Mouse (Mus musculus) layer of hippocampus, adult 18-20 months (tissue): ENCODE data around the gene Zfp512b. TPM values are rescaled to one million over a fixed set of nuclear protein-coding genes. Genes with fewer than 3 reads are reported as not detected.

Experiments
- DNase-seq, 2 experiments: peaks; one replicate each; pipeline ENCODE4 v3.0.0; 2022; ENCODE audit warnings: low spot score in 2 of 2
- total RNA-seq, 2 experiments: library from RNA; stranded (reverse); gene quantifications; 2 replicates each; pipeline ENCODE4 v1.2.3; 2021

The Zfp512b gene
- total RNA-seq, 2 experiments from 2014 or later: 81.0 to 88.4 TPM

DNA sequence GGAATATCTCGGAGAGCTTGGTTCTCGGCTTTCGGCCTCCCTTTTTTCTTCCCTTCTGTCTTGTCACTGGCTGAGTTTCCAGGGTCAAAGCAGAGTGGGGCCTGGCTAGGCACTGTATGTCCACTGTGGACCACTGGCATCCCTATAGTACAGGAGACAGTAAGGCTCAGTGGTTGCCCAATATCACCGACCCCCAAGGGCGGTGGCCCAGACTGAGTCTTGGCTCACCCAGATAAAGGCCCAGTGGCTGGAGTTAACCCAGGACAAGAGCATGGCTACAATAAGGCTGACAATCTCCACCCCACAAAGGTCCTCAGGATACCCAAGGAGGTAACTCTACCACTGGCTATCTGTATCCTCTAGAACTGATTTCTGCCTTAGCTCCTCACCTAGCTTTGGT, 2.1 kb downstream of the Zfp512b start:
- no peak for DNase-seq

DNA sequence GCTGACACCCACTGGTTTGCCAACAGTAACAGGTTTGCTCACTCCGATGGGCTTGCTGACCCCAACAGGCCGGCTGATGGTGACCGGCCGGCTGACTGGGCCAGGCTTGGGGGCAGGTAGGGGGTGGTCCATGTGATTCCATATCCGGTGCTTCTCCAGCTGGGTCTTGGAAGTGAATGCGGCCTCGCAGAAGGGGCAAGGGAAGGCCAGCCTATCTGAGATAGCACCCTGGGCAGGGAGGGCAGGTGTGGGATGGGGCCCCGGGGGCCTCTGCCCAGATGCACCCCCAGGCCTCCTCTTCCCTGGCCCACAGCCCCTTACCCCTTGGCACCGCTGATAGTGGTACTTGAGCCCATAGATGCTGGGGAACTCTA, 2.9 kb downstream of the Zfp512b start:
- no peak for DNase-seq

DNA sequence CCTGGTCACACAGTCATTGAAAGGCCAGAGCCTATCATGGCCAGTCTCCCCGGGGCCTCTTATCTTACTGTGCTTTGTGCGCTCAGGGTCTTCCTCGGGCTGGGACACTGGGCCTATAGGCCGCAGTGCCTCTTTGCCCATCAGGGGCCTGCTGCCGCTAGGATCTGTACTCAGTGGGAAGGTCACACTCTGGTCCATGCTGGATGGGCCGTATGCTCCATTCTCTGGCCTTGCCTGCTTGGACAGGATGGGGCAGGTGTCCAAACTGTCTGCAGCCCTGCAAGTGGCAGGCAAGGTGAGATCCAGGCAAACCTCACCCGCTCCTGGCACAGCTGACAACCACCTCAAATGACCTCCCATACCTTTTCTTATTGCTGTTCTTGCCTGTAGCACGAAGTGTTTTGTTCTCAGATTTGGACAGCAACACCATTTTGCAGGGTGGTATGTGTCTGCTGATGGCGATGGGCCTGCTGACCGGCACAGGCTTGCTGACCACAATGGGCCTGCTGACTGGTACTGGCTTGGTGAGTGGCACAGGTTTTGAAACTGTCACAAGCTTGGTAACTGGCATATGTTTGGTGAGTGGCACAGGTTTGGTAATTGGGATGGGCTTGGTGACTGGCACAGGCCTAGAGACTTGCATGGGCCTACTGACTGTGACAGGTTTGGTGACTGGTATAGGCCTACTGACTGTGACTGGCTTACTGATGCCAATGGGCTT, 3.4 kb downstream of the Zfp512b start:
- DNase-seq: no peak

- DNase-seq: no peak
Observed at GRCm38 (mm10) chr2:181588229-181588780, 4.3 kb downstream of the Zfp512b start.

DNA sequence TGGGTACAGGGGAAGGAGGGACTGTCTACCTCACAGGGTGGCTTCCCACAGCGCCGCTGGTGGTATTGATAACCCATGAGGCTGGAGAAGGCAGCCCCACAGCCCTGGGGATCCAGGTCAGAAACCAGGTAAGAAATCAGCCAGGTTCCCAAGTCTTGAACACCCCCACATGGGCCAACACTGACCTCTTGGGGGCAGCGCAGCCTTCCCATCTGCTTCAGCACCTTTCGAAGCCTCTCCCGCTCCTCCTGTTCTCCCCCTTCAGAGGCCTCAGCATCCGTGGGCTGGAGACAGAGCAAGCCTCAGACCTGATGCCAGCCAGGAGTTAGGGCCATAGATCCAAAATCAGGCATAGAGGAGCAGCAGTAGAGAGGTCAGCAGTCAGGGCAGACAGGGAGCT, 4.8 kb downstream of the Zfp512b start:
- no peak for DNase-seq

GRCm38 (mm10) chr2:181586124-181586523, 6.5 kb downstream of the Zfp512b start:
- no peak for DNase-seq

DNA sequence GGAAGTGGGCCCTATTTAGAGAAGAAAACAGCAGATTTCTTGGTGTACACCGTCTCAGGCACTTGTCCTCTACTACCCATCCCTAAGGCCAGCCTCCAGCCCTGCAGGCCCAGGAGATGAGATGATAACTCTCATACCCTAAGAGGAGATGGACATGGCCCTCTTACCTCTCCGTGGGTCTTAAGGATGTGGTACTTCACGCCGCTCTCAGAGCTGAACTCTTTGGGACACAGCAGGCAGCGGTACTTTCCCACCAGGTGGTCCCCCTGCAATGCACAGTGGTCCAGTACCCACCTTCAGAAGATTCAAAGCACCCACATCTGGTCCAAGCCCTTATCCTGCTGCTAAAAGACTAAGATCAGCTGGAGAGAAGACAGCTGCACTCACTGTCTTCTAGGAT, 7.1 kb downstream of the Zfp512b start:
- no peak for DNase-seq

DNA sequence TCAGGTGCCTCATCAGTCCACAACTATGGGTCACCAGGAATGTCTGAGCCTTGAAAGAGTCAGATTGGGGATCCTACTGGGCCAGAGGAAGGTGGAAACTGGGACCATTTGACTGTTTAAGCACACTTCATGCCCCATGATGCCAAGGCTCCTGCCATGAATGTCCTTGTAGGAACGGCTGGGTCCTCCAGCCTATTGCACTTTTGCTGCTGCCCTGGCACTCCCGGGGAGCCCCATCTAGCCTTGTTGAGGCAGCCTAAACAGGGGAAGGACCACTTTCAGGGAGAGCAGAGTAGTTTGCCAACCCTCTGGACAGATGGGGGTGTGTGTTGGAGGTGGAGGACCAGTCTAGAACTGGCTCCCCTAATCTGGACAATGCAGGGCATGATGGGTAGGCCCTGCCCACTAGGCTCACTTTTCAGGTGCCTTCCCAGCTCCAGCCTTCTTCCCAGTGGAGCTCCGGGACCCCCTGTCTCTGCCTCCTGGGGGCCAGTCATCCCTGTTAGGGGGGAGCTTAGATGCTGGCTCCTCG, 8.1 kb downstream of the Zfp512b start, which contains the start of gene Uckl1:
Gene Uckl1, minus strand, starts transcription at position 482 of the 532 bp plus-strand sequence.
- no peak for DNase-seq

DNA sequence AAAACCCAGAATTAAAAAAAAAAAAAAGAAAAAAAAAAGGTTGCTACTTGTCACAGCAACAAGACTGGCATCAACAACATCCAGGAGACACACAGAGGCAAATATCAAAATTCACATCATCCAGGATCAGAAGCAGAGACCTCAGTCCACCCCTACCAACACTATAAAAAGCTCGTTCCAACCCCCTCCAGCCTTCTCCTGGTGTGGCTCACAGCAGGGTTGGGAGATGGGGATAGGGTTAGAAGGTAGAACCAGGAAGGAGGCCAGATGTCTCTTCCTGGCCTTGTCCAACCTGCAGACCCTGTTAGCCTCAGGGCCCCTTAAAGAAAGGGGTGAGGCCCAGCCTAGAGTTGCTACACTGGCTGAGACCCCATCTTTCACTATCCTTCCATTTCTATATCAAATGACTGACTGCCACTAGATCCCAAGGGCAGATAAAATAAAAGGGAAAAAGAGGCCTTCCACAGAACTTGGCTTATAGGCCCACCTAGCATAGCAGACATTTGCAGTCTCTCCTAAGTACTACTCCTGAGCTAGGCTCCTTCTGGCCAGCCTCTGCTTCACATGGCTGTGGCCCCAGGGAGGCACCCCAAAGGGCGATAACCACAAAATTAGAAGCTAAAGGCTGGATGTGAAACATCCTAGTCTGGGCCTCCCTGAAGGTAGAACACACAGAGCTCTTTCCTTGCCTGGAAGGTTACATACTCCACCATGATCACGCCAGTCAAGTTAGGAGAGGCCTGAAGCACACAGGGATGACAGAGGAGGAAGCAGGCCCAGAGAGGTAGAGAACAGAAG, 8.9 kb downstream of the Zfp512b start:
- no peak for DNase-seq

- no peak for DNase-seq
Observed at GRCm38 (mm10) chr2:181582939-181583338, 9.7 kb downstream of the Zfp512b start.

DNA sequence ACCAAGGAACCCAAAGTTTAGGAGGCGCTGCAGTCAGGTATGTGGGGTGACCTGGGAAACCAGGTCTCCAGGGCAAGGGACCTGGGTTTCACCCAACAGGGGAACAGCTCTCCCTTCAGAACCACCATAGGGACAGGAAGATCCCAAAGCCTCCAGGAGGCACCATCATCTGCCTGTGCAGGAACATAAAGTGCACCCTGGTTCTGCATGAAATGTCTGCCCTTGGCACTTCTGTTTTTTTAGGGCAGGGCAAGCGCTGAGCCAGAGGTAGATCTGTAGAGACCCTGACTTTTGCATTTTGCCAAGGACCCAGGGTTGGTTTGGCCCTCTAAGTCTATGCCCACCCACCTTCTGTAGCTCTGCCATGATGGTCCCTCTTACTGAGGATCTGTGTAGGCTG, 10.2 kb downstream of the Zfp512b start:
- DNase-seq: no peak

- DNase-seq: peak; percentile 78 to 90
Observed at GRCm38 (mm10) chr2:181581402-181582120, 11.0 kb downstream of the Zfp512b start.

- DNase-seq: peak in 1 of 2 experiments; percentile 82
Observed at GRCm38 (mm10) chr2:181581016-181581401, 11.6 kb downstream of the Zfp512b start.

DNA sequence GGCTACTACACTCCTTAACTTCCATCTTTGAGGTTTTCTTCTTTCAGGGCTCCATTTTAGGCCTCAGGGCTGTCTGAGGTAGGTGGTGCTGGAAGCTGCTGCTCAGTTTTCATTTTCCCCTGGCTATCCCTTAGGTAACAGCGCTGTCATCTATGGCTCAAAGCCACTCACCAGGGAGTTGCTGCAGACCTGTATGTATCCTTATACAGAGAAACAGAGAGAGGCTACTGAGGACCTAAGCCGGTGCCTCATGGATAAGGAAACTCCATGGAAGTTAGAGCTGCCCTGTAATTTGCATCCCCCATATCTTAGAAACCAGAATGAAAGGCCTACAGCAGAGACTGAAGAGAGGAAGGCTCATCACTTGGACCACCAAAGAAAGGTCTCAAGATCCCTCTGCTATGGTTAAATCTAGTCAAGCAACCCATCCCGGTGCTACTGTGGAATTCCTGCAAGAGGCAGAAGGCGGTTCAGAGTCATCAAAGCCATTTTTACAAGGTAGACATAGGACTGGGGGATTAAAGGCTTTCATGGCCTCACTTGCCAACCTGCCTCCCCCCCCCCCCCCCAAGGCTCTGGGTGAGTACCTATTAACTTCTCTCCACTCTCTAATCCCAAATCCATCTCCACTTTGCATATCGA, 12.4 kb downstream of the Zfp512b start:
- DNase-seq: no peak

GRCm38 (mm10) chr2:181579681-181580080, 12.9 kb downstream of the Zfp512b start:
- DNase-seq: no peak

DNA sequence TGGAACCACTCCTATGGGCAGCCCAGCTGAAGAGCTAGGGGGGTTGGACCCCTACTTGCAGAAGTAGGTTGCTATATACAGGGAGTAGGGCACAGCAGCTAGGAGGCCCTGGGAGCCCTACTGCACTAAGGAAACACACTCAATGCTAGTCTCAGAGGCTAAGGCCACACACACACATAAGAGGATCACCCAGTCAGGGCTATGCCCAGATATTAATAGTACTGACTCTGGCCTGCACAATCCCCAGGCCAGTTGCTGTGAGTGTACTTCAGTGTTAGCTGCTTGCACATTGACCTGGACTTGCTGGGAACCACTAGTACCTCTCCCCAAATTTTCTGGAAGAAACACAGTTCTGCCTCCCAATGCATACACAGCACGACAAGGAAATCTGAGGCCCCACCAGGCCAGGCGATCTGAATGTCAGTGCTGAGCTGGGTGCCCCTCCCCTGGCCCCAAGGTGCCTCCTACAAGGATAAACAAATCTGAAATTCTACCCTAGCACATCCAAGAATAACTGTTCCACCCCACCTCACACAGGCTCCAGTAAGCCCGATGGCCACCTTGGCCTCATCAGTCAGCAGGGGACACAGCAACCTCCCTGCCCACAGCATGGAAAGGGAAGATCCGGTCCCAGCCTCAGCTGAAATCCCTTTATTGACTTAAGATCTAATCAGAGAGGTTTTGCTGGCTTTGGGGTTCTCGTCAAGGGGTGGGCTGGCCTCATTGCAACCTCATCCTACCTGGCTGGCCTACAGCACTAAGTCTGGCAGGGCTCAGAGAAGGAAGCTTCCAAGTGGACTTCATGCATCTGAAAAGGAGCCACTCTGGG, 13.6 kb downstream of the Zfp512b start:
- no peak for DNase-seq

- no peak for DNase-seq
Observed at GRCm38 (mm10) chr2:181577981-181578581, 14.5 kb downstream of the Zfp512b start.

DNA sequence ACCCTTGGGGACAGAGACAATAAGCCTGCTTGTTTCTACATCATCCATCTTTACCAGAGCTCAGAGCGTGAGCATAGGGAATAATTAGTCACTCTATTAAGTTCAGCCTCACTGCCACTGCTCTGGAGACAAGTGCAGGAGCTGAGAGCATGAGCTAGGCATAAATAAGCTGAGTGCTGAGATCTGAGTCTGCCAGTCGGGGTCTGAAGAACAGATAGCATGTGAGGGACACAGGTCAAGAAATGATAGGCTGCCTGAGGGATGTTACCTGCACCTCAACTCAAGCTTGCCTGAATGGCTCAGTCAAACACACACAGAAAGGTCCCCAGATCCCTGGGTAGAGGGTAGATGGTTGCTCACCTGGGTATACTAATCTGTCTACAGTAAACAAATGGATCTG, 15.5 kb downstream of the Zfp512b start:
- DNase-seq: no peak

- no peak for DNase-seq
Observed at GRCm38 (mm10) chr2:181576613-181577012, 16.0 kb downstream of the Zfp512b start.
